8 mouse cellular contexts compared by ENCODE assay signal in genomic region chr19:21943407-21943806, GRCm38 (mm10).
DNase-seq lines count a peak whose midpoint lies in the region; ATAC-seq lines count a peak whose summit lies in the region.

No protein-coding gene starts in this region.

- no peaks in the 10 kb centered on the region for H3K36me3 ChIP-seq in embryonic facial prominence, embryonic 14.5 days (ENCODE audit: control insufficient read depth, insufficient read depth, low read length)
- H3K36me3 ChIP-seq in embryonic facial prominence, embryonic 10.5 days (replicated peaks), result no peaks in the 10 kb centered on the region
- H3K36me3 ChIP-seq in hindbrain, embryonic 14.5 days (replicated peaks; ENCODE audit: control insufficient read depth, insufficient read depth), result no peaks in the 10 kb centered on the region

- ATAC-seq in embryonic facial prominence, embryonic 14.5 days (ENCODE audit: low read depth), result no peak
- ATAC-seq in frontal cortex, adult (ENCODE audit: low TSS enrichment), result no peak
- ATAC-seq in hindbrain, embryonic 14.5 days (ENCODE audit: low FRiP score), result no peak

- no peak overlapping the region for H3K27ac ChIP-seq in embryonic facial prominence, embryonic 14.5 days (replicated peaks; ENCODE audit: low read depth, low read length)
- no peak overlapping the region for H3K27ac ChIP-seq in embryonic facial prominence, embryonic 10.5 days (replicated peaks)
- no peak overlapping the region for H3K27ac ChIP-seq in hindbrain, embryonic 14.5 days

- no peak overlapping the region for H3K4me2 ChIP-seq in embryonic facial prominence, embryonic 14.5 days (ENCODE audit: low read depth, low read length)
- no peak overlapping the region for H3K4me2 ChIP-seq in hindbrain, embryonic 14.5 days (replicated peaks)

- 59% methylated on average over 4 of the region's 4 CpGs for WGBS in embryonic facial prominence, embryonic 14.5 days
- 71% methylated on average over 4 of the region's 4 CpGs for WGBS in embryonic facial prominence, embryonic 10.5 days
- 63% methylated on average over 4 of the region's 4 CpGs for WGBS in hindbrain, embryonic 14.5 days

- H3K9me3 ChIP-seq in embryonic facial prominence, embryonic 14.5 days (ENCODE audit: control insufficient read depth, low read length), result no peaks in the 10 kb centered on the region
- H3K9me3 ChIP-seq in embryonic facial prominence, embryonic 10.5 days, result no peaks in the 10 kb centered on the region
- no peaks in the 10 kb centered on the region for H3K9me3 ChIP-seq in hindbrain, embryonic 14.5 days (ENCODE audit: control insufficient read depth, low read length)

- peak; percentile 11 for DNase-seq in embryonic facial prominence, embryonic 14.5 days (ENCODE audit: low spot score)
- DNase-seq in embryonic facial prominence, embryonic 10.5 days (ENCODE audit: low spot score), result no peak
- DNase-seq in CD4-positive helper T cell, adult 2 months (ENCODE audit: low read depth, low spot score), result peak; percentile 9
- peak; percentile 19 for DNase-seq in gastrocnemius, postnatal 10 days
- peak; percentile 54 to 56 for DNase-seq in kidney, postnatal 25 days
- DNase-seq in hindbrain, embryonic 14.5 days (ENCODE audit: low spot score), result no peak
- DNase-seq in thymus, postnatal 14 days, result no peak

- H3K27me3 ChIP-seq in embryonic facial prominence, embryonic 14.5 days (replicated peaks; ENCODE audit: control insufficient read depth, insufficient read depth, low read length), result no peaks in the 10 kb centered on the region
- H3K27me3 ChIP-seq in embryonic facial prominence, embryonic 10.5 days (replicated peaks; ENCODE audit: low read depth, poor library complexity, severe bottlenecking), result no peaks in the 10 kb centered on the region
- H3K27me3 ChIP-seq in hindbrain, embryonic 14.5 days (ENCODE audit: control insufficient read depth, insufficient read depth, low read length), result no peaks in the 10 kb centered on the region

- H3K9ac ChIP-seq in embryonic facial prominence, embryonic 14.5 days (ENCODE audit: low read depth, low read length), result no peak overlapping the region
- H3K9ac ChIP-seq in hindbrain, embryonic 14.5 days, result no peak overlapping the region

- no peak overlapping the region for H3K4me3 ChIP-seq in embryonic facial prominence, embryonic 14.5 days (ENCODE audit: low read depth, low read length)
- no peak overlapping the region for H3K4me3 ChIP-seq in embryonic facial prominence, embryonic 10.5 days
- no peak overlapping the region for H3K4me3 ChIP-seq in hindbrain, embryonic 14.5 days (replicated peaks; ENCODE audit: low read length)

- peaks cover 3% of the 10 kb centered on the region; the same call in 1 of the 2 replicates for H3K4me1 ChIP-seq in embryonic facial prominence, embryonic 14.5 days (ENCODE audit: control insufficient read depth, insufficient read depth, low read length)
- H3K4me1 ChIP-seq in embryonic facial prominence, embryonic 10.5 days, result no peaks in the 10 kb centered on the region
- no peaks in the 10 kb centered on the region for H3K4me1 ChIP-seq in hindbrain, embryonic 14.5 days (replicated peaks; ENCODE audit: control insufficient read depth, insufficient read depth, low read length)

Comparison
In these comparisons a context has a peak if more than half of its experiments do, and no peak if none do; other contexts are left out.
1. DNase-seq: peak in embryonic facial prominence, embryonic 14.5 days (single experiment), CD4-positive helper T cell, adult 2 months (single experiment), gastrocnemius, postnatal 10 days (single experiment) and kidney, postnatal 25 days (2 of 2); none in embryonic facial prominence, embryonic 10.5 days (single experiment), hindbrain, embryonic 14.5 days (single experiment) and thymus, postnatal 14 days (single experiment).